Mouse (Mus musculus): ENCODE measurements around the gene Akr1b8. TPM values are rescaled to one million over a fixed set of nuclear protein-coding genes. Genes with fewer than 3 reads are reported as not detected.
"Not testable (repeated sequence)": the region's sequence is repeated elsewhere in the genome, so short reads cannot be mapped to it uniquely, and the experiment has no call there.

The Akr1b8 gene
- total and polyA plus RNA-seq, 2 experiments from 2014 or later, result 0.38 to 2.2 TPM

DNA sequence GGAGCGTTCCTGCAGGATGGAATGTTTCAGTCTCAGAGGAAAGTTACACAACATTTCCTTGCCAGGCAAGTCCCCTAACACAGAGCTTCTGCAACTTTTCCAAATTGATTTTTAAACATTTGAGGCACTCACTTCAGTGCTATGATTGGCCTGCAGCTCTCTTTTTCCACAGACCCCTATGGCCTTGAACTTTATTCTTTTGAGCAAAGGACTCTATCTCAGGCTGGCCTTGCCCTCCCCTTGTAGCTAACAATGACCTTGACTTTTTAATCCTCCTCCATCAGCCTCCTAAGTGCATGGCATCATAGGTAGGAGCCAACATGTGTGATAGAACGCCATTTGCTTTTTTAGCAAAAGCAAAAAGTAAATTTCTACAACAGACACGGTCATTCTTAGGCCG is 52.8 kb downstream of the Akr1b8 start:
- WGBS, result 95% methylated on average over 4 of the region's 4 CpGs
- no peak for TF ChIP-seq CTCF (IDR thresholded peaks at IDR 0.05)
- DNase-seq (ENCODE audit: low spot score), result no peak
- no peaks in the 10 kb centered on the region for H3K4me1 ChIP-seq (ENCODE audit: insufficient read depth, low read length)
- no peak overlapping the region for H3K4me2 ChIP-seq (ENCODE audit: low read depth, low read length, poor library complexity, severe bottlenecking)
- H3K9ac ChIP-seq (replicated peaks; ENCODE audit: low read length, poor library complexity, severe bottlenecking), result no peak overlapping the region
- H3K27ac ChIP-seq (ENCODE audit: low read depth, low read length), result no peak overlapping the region
- no peaks in the 10 kb centered on the region for H3K9me3 ChIP-seq (ENCODE audit: low read length)
- no peak for ATAC-seq (ENCODE audit: low FRiP score)
- H3K4me3 ChIP-seq (ENCODE audit: low read depth, low read length), result no peak overlapping the region
- H3K27me3 ChIP-seq (ENCODE audit: insufficient read depth, low read length), result no peaks in the 10 kb centered on the region
- H3K36me3 ChIP-seq (ENCODE audit: insufficient read depth, low read length), result no peaks in the 10 kb centered on the region

DNA sequence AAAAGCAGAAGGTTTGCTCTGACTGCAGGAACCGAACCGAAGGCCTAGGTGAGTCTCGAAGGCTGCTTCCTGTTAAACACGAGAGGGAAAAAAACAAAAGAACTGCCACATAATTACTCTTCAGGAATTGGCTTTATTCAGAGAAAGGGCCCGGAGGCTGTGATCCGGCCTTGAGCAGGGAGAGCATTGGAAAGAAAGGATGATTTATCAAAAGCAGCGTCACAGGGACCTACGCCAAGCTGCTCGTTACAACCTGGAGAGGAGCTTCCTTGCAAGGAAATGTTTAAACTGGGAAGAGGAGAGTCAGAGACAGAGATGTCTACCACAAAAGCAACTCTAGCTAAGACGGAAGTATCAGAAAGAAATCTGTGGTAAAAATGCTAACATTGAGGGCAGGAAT is 53.5 kb downstream of the Akr1b8 start:
- DNase-seq (ENCODE audit: low spot score) (no peak), ATAC-seq (ENCODE audit: low FRiP score) (no peak)
- Histone ChIP-seq H3K9me3 (ENCODE audit: low read length) (no peaks in the 10 kb centered on the region), H3K4me3 (ENCODE audit: low read depth, low read length) (no peak overlapping the region), H3K4me2 (ENCODE audit: low read depth, low read length, poor library complexity, severe bottlenecking) (no peak overlapping the region), H3K9ac (replicated peaks; ENCODE audit: low read length, poor library complexity, severe bottlenecking) (no peak overlapping the region), H3K4me1 (ENCODE audit: insufficient read depth, low read length) (no peaks in the 10 kb centered on the region), H3K36me3 (ENCODE audit: insufficient read depth, low read length) (no peaks in the 10 kb centered on the region), H3K27ac (ENCODE audit: low read depth, low read length) (no peak overlapping the region), H3K27me3 (ENCODE audit: insufficient read depth, low read length) (no peaks in the 10 kb centered on the region)
- no peak for TF ChIP-seq CTCF (IDR thresholded peaks at IDR 0.05)
- 90% methylated on average over 10 of the region's 10 CpGs for WGBS

- no peak within 1 kb of the TSS for H3K27ac ChIP-seq (ENCODE audit: low read depth, low read length)
- no peak for ATAC-seq (ENCODE audit: low FRiP score)
These were observed 58.1 kb downstream of the Akr1b8 start, which contains the start of gene Akr1b7 for GRCm38 (mm10) chr6:34412023-34412422. Akr1b7 (plus strand) TSS chr6:34412334.

GRCm38 (mm10) chr6:34412688-34413087 is 58.8 kb downstream of the Akr1b8 start:
- H3K27ac ChIP-seq (ENCODE audit: low read depth, low read length), result no peak overlapping the region
- TF ChIP-seq CTCF (IDR thresholded peaks at IDR 0.05), result no peak
- H3K9me3 ChIP-seq (ENCODE audit: low read length), result no peaks in the 10 kb centered on the region
- H3K4me1 ChIP-seq (ENCODE audit: insufficient read depth, low read length), result no peaks in the 10 kb centered on the region
- no peak overlapping the region for H3K4me2 ChIP-seq (ENCODE audit: low read depth, low read length, poor library complexity, severe bottlenecking)
- no peaks in the 10 kb centered on the region for H3K27me3 ChIP-seq (ENCODE audit: insufficient read depth, low read length)
- ATAC-seq (ENCODE audit: low FRiP score) (no peak), DNase-seq (ENCODE audit: low spot score) (no peak)
- no peak overlapping the region for H3K4me3 ChIP-seq (ENCODE audit: low read depth, low read length)
- no peak overlapping the region for H3K9ac ChIP-seq (replicated peaks; ENCODE audit: low read length, poor library complexity, severe bottlenecking)
- WGBS, result 53% methylated on average over 1 of the region's 1 CpGs
- no peaks in the 10 kb centered on the region for H3K36me3 ChIP-seq (ENCODE audit: insufficient read depth, low read length)

More at GRCm38 (mm10) chr6:34412023-34412422, 58.1 kb downstream of the Akr1b8 start, which contains the start of gene Akr1b7:
- no peak for DNase-seq (ENCODE audit: low spot score)
- H3K4me3 ChIP-seq (ENCODE audit: low read depth, low read length), result no peak within 1 kb of the TSS
- no peaks in the 10 kb centered on the region for H3K4me1 ChIP-seq (ENCODE audit: insufficient read depth, low read length)
- H3K27me3 ChIP-seq (ENCODE audit: insufficient read depth, low read length), result no peaks in the 10 kb centered on the region
- 84% methylated on average over 6 of the region's 6 CpGs for WGBS
- TF ChIP-seq CTCF (IDR thresholded peaks at IDR 0.05), result no peak
- no peaks in the 10 kb centered on the region for H3K36me3 ChIP-seq (ENCODE audit: insufficient read depth, low read length)
- no peak within 1 kb of the TSS for H3K9ac ChIP-seq (replicated peaks; ENCODE audit: low read length, poor library complexity, severe bottlenecking)
- no peak within 1 kb of the TSS for H3K4me2 ChIP-seq (ENCODE audit: low read depth, low read length, poor library complexity, severe bottlenecking)
- no peaks in the 10 kb centered on the region for H3K9me3 ChIP-seq (ENCODE audit: low read length)

- not testable (repeated sequence) for H3K36me3 ChIP-seq (ENCODE audit: insufficient read depth, low read length); H3K9ac ChIP-seq (replicated peaks; ENCODE audit: low read length, poor library complexity, severe bottlenecking); H3K4me2 ChIP-seq (ENCODE audit: low read depth, low read length, poor library complexity, severe bottlenecking); H3K4me3 ChIP-seq (ENCODE audit: low read depth, low read length); ATAC-seq (ENCODE audit: low FRiP score); H3K4me1 ChIP-seq (ENCODE audit: insufficient read depth, low read length); H3K9me3 ChIP-seq (ENCODE audit: low read length); H3K27ac ChIP-seq (ENCODE audit: low read depth, low read length); DNase-seq (ENCODE audit: low spot score); H3K27me3 ChIP-seq (ENCODE audit: insufficient read depth, low read length)
- WGBS, result 58% methylated on average over 1 of the region's 1 CpGs
These were observed 59.5 kb downstream of the Akr1b8 start for GRCm38 (mm10) chr6:34413386-34413785.

- Histone ChIP-seq H3K4me3 (ENCODE audit: low read depth, low read length) (no peak overlapping the region), H3K27ac (ENCODE audit: low read depth, low read length) (no peak overlapping the region)
- no peak for ATAC-seq (ENCODE audit: low FRiP score)
These were observed 62.6 kb downstream of the Akr1b8 start for GRCm38 (mm10) chr6:34416521-34416920.

More at GRCm38 (mm10) chr6:34416521-34416920, 62.6 kb downstream of the Akr1b8 start:
- Histone ChIP-seq H3K27me3 (ENCODE audit: insufficient read depth, low read length) (no peaks in the 10 kb centered on the region), H3K9me3 (ENCODE audit: low read length) (no peaks in the 10 kb centered on the region), H3K36me3 (ENCODE audit: insufficient read depth, low read length) (no peaks in the 10 kb centered on the region), H3K4me2 (ENCODE audit: low read depth, low read length, poor library complexity, severe bottlenecking) (no peak overlapping the region), H3K9ac (replicated peaks; ENCODE audit: low read length, poor library complexity, severe bottlenecking) (no peak overlapping the region), H3K4me1 (ENCODE audit: insufficient read depth, low read length) (no peaks in the 10 kb centered on the region)
- WGBS, result 100% methylated on average over 2 of the region's 2 CpGs
- DNase-seq (ENCODE audit: low spot score), result no peak
- no peak for TF ChIP-seq CTCF (IDR thresholded peaks at IDR 0.05)

Other genes starting within 250 kb of the Akr1b8 start
- gene Slc35b4, start 177.0 kb upstream of the Akr1b8 start, total RNA-seq (2014; rRNA removed), result 24.5 and 30.8 TPM in 2 replicates
- gene Slc35b4, start 177.0 kb upstream of the Akr1b8 start, polyA plus RNA-seq (2015; fragmentation: Nextera tagmentation; extraction: Ambion mirVana), result 30.6 and 36.5 TPM in 2 replicates
- gene Akr1b3, start 36.6 kb upstream of the Akr1b8 start, total RNA-seq (2014; rRNA removed), result 65.2 and 79.8 TPM in 2 replicates
- gene Akr1b3, start 36.6 kb upstream of the Akr1b8 start, polyA plus RNA-seq (2015; fragmentation: Nextera tagmentation; extraction: Ambion mirVana), result 102 and 105 TPM in 2 replicates
- 9.5 and 13.8 TPM in 2 replicates for gene Akr1b10, start 30.1 kb downstream of the Akr1b8 start, total RNA-seq (2014; rRNA removed)
- 15.0 and 15.4 TPM in 2 replicates for gene Akr1b10, start 30.1 kb downstream of the Akr1b8 start, polyA plus RNA-seq (2015; fragmentation: Nextera tagmentation; extraction: Ambion mirVana)
- not detected in 2 replicates for gene Akr1b7, start 58.2 kb downstream of the Akr1b8 start, total RNA-seq (2014; rRNA removed)
- 0.20 TPM in 1 of 2 replicates, not detected in the other for gene Akr1b7, start 58.2 kb downstream of the Akr1b8 start, polyA plus RNA-seq (2015; fragmentation: Nextera tagmentation; extraction: Ambion mirVana)
- 42.9 and 51.4 TPM in 2 replicates for gene Bpgm, start 122.1 kb downstream of the Akr1b8 start, total RNA-seq (2014; rRNA removed)
- 80.6 and 86.0 TPM in 2 replicates for gene Bpgm, start 122.1 kb downstream of the Akr1b8 start, polyA plus RNA-seq (2015; fragmentation: Nextera tagmentation; extraction: Ambion mirVana)
- 20.5 and 20.7 TPM in 2 replicates for gene Cald1, start 244.4 kb downstream of the Akr1b8 start, total RNA-seq (2014; rRNA removed)
- 37.4 and 40.5 TPM in 2 replicates for gene Cald1, start 244.4 kb downstream of the Akr1b8 start, polyA plus RNA-seq (2015; fragmentation: Nextera tagmentation; extraction: Ambion mirVana)